Mouse (Mus musculus): ENCODE results near the gene Wnt1.

Gene Wnt1

GRCm38 (mm10) chr15:98789661-98790535, at the start of gene Wnt1:
Gene Wnt1, plus strand, starts transcription at chr15:98789857.
- 4% methylated on average over 51 of the region's 51 CpGs for WGBS

DNA sequence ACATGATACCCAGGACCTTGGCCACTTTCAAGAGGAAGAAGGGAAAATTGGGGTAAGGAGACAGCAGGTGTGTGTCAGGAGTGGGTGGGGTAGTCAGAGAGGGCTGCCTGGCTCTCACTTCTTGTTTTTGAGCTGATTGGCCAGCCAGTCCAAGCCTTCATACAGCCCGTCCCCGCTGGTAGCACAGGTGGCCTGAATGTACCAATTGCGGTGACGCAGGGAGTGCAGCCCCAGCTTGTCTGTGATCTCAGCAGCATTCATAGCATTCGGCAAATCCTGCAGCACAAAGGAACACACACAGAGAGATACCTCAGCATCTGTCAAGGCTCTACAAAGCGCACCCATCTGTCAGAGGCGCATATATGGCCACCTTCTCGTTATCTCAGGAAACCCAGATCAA, 49.4 kb upstream of the Wnt1 start:
- WGBS, result 61% methylated on average over 8 of the region's 8 CpGs

GRCm38 (mm10) chr15:98742766-98743428, 46.8 kb upstream of the Wnt1 start:
- WGBS, result 60% methylated on average over 8 of the region's 8 CpGs

- 82% methylated on average over 3 of the region's 3 CpGs for WGBS
Measured at GRCm38 (mm10) chr15:98743863-98744262, 45.8 kb upstream of the Wnt1 start.

DNA sequence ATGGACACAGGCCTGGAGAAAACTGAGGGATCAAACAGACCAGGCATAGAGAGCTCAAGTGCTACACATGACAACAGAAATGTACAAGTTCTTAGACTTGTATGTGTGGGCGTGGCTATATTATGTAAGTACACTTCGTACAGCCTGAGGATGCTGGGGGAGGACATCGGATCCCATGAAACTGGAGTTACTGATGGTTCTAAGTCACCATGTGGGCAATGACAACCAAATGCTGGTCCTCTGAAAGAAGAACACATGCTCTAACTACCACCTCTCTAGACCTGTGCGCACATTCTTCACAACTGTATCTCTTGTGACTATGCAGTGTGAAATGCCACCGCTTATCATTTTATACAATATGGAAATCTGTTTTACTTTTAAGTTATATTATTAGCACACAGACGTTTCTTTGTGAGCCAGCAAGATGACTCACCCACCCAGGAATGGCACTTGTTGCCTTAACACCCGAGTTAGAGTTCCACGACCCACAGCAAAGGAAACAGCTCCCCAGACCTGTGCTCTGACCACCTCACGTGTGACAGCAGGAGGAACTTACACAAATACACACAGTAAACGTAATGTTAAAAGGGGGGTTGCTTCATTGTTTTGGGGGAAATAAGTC, 43.2 kb upstream of the Wnt1 start:
- 36% methylated on average over 10 of the region's 10 CpGs for WGBS

DNA sequence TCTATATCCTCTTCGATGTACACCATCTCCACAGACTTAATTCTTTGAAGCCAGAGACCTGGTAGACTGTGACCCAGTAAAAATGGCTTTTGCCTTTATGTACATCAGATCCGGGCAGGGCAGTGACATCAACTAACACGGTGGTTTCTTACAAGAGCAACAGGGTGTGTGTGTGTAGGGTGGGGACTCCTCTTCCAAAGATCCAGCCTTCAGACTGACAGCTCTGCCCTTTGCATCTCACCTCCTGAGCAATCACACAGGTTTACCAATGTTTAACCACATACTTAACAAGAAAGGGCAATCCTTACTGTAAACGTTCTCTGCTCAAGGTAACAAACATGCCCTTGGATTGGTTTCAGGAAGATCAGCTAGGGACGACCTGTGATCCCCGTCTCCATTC, 42.4 kb upstream of the Wnt1 start:
- WGBS, result 72% methylated on average over 6 of the region's 6 CpGs

GRCm38 (mm10) chr15:98749093-98749492, 40.6 kb upstream of the Wnt1 start:
- 77% methylated on average over 2 of the region's 2 CpGs for WGBS

DNA sequence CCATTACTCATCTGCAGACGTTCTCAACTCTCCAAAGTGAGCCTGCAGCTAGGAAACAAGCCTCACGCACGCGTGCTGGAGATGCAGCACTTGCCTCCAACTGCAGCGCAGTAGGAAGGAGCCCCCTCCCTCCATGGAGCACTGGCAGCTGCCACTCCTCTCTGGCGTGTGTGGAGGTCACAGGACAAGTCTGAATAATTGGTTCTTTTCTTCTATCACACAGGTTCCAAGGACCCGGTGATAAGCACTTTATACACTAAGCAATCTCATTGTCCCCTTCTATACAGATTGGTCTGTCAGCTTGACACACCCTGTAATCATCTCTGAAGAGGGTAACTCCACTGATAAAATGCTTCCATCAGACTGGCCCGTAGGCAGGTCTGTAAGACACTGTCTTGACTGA, 36.6 kb upstream of the Wnt1 start:
- WGBS, result 46% methylated on average over 8 of the region's 8 CpGs

DNA sequence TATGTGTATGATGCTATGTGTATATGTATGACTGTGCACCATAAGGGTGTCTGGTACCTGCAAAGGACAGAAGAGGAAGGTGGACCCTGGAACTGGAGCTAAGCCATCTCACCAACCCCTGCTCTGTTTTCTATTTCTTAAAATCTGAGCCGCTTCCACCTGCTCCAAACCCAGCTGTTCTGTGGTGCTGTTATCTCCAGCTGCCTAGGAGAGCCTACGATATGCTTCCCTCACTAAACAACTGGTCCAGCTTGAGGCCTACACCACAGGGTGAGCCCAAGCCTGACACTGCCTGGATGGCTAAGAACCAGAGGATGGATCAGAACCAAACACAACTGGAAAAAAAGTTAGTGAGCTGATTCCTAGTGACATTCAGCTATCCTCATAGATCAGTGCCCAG, 35.5 kb upstream of the Wnt1 start:
- 65% methylated on average over 2 of the region's 2 CpGs for WGBS

DNA sequence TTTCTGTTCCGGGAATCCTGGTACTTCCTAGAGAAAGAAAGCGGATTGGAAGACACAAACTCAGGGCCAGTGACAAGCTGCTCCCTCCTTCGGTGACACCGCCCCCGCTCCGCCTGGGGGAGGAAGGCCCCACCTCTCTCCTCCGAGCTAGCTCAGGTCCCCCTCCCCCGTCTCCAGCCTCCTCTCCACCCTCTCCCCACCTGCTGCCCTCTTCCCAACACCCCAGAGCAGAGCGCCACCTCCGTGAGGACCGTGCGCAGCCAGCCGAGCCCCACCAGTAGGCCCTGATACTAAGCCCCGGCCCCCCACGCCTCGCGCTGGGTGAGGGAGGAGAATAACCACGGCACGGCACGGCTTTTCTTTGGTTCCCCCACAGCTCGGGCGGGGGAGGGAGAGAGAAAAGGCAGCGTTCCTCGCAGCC, 27.4 kb upstream of the Wnt1 start:
- WGBS, result under 1% methylated on average over 24 of the region's 24 CpGs

GRCm38 (mm10) chr15:98762670-98763529, 26.8 kb upstream of the Wnt1 start, which contains the start of gene Arf3:
Gene Arf3, minus strand, starts transcription at chr15:98763214.
- WGBS, result 1% methylated on average over 74 of the region's 76 CpGs

DNA sequence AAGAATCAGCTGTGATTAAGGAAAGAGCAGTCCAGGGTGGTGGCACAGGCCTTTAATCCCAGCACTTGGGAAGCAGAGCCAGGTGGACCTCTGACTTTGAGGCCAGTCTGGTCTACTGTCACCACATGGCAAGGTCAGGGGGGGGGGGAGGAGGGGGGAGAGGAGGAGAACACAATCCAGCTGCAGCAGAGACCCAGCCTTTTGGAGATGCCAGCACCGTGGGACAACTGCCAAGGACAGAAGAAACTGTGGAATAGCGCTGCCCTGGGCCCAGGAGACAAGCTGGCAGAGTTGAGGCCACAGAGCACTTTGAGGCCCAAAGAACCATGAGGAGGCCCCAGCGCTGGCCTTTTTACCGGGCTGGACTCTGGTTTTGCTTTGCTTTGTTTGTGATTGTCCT, 23.7 kb upstream of the Wnt1 start:
- WGBS, result 56% methylated on average over 4 of the region's 4 CpGs

GRCm38 (mm10) chr15:98768259-98768658, 21.4 kb upstream of the Wnt1 start:
- WGBS, result 56% methylated on average over 5 of the region's 5 CpGs

DNA sequence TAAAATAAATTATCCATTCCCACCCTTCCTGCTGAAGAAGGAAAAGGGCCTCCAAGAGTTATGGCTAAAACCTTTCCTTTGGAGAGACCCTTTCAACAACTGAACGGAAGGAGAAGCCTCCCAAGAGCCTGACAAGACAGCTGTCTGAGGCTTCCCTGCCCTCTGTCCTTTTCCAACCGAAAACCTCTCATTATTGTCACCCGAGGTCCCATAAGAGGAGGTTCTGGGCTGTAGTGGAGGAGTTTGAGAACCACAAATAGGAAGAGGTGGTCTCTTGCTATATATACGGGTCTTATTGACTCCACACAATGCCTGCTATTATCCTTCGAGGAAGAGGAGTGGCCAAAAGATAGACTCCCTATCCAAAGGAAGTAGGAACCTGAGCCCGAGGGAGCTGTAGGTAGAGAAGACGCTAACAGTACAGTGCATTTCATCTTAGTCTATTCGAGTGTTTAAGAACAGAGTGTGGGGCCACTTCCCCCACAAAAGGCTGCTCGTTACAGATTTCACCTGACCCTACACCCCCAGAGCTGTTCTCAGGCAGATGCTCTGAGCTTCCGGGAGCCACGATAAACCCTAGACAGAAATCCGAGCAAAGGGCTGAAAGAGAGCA, 17.7 kb upstream of the Wnt1 start:
- WGBS, result 30% methylated on average over 12 of the region's 12 CpGs

DNA sequence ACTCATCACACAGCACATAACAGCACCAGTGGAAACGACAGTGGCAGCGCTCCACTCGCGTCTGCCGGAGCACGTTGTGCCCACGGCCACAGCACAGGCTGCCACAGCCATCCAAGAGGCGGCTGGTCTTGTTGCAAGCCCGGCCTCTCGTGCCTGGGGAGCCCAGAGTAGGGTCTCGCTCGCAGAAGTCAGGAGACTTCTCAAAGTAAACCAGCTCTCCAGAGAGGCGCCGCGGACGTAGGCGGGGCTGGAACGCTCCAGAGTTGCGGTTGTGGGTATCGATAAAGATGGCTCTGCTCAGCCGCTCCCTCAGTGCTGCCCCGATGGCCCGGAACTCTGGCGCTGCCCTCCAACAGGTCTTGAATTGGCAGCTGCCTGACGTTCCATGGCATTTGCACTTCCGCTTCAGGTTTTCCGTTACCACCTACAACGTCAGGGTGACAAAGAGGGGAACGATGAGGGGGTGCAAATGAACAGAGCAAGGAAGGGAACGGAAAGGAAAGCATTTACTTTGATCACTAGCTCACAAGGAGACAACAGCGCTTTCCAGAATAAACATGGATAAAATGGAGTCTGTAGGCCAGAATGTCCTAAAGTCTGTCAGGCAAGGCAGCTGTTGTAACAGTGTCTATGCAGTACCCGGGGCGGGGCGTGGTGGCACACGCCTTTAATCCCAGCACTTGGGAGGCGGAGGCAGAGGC, 17.0 kb upstream of the Wnt1 start:
- WGBS, result 5% methylated on average over 36 of the region's 36 CpGs

GRCm38 (mm10) chr15:98774096-98774495, 15.6 kb upstream of the Wnt1 start:
- WGBS, result 45% methylated on average over 15 of the region's 15 CpGs

DNA sequence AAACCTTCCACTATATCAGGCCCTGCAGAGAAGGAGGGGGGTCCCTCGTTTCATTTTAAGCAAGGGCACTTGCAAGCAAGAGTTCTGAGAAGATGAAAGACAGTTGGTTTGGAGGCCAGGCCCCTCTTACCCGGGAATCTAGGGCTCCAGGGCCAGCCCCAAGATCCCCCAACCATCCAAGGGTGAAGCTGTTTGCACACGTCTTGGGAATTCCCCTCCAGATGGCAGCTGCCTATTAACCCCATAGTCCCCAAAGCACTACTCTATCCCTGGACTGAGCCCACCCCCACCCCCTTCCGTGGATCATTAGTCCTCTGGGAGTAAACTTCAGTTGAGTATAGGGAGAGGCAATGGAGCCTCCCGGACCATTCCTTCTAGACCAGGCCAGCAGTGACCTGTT, 14.1 kb upstream of the Wnt1 start:
- WGBS, result 21% methylated on average over 5 of the region's 5 CpGs

DNA sequence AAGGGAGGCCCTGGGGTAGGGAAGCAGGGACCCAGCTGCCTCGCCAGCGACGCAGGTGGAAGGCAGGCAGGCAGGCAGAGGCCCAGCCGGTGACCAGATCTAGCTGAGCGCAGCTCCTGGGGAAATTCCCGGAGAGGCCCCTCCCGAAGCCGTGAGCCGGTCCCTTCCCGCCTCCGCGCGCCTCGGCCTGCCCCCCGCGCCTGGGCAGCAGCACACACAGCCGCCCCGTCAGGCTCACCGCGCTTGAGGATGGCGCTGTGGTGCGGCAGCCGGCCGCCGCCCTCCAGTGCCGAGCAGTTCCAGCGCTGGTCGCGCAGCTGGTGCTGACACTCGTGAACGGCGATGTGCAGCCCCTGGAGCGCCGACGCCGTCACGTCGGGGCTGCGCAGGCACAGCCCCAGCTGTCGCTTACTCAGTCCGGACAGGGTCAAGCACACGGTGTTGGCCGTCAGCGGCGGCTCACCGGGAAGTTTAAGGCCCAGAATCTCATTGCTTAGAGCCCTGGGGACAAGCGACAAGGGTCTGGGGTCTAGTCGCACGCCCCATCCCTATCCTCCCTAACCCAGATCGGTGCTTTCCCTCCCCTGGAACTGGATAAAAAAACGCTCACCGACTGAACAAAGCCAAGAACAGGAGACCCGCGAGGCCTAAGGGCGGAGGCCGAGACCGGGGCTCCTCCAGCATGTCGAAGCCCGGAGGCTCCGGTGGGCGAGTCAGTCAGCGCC, 13.2 kb upstream of the Wnt1 start:
- WGBS, result 4% methylated on average over 62 of the region's 62 CpGs

- 12% methylated on average over 19 of the region's 19 CpGs for WGBS
Measured at GRCm38 (mm10) chr15:98777005-98777616, 12.5 kb upstream of the Wnt1 start.
